Mouse (Mus musculus): ENCODE results near the gene Fam57a. TPM values are rescaled to one million over a fixed set of nuclear protein-coding genes. Genes with fewer than 3 reads are reported as not detected.

The Fam57a gene
- polyA plus RNA-seq, 2 experiments = 40.1 to 60.8 TPM

GRCm38 (mm10) chr11:76246439-76246838 is 67.0 kb downstream of the Fam57a start:
- TF ChIP-seq POLR2A (IDR thresholded peaks at IDR 0.05; ENCODE audit: borderline replicate concordance, extremely low read depth, insufficient read depth, insufficient read length) = no peak
- H3K27me3 ChIP-seq (ENCODE audit: control insufficient read depth, insufficient read depth, low read length) = no peaks in the 10 kb centered on the region
- no peak overlapping the region for H3K4me3 ChIP-seq (replicated peaks; ENCODE audit: low read length)
- no peak overlapping the region for H3K4me2 ChIP-seq (replicated peaks; ENCODE audit: low read depth, low read length, severe bottlenecking)
- ATAC-seq (ENCODE audit: low FRiP score, low read depth) (no peak), DNase-seq (ENCODE audit: low spot score) (no peak)
- H3K4me1 ChIP-seq (ENCODE audit: control insufficient read depth, insufficient read depth, low read length) = peaks cover 8% of the 10 kb centered on the region
- peaks cover 28% of the 10 kb centered on the region for H3K36me3 ChIP-seq (ENCODE audit: control insufficient read depth, insufficient read depth, low read length)
- H3K9ac ChIP-seq (ENCODE audit: low read depth, low read length, severe bottlenecking) = no peak overlapping the region
- H3K27ac ChIP-seq (replicated peaks; ENCODE audit: low read depth, low read length) = no peak overlapping the region
- no peaks in the 10 kb centered on the region for H3K9me3 ChIP-seq (ENCODE audit: control insufficient read depth, low read length)

- Histone ChIP-seq H3K4me2 (replicated peaks; ENCODE audit: low read depth, low read length, severe bottlenecking) (no peak overlapping the region), H3K9me3 (ENCODE audit: control insufficient read depth, low read length) (no peaks in the 10 kb centered on the region), H3K27me3 (ENCODE audit: control insufficient read depth, insufficient read depth, low read length) (no peaks in the 10 kb centered on the region), H3K9ac (ENCODE audit: low read depth, low read length, severe bottlenecking) (no peak overlapping the region), H3K27ac (replicated peaks; ENCODE audit: low read depth, low read length) (no peak overlapping the region), H3K4me1 (ENCODE audit: control insufficient read depth, insufficient read depth, low read length) (peaks cover 8% of the 10 kb centered on the region), H3K36me3 (ENCODE audit: control insufficient read depth, insufficient read depth, low read length) (peaks cover 29% of the 10 kb centered on the region), H3K4me3 (replicated peaks; ENCODE audit: low read length) (no peak overlapping the region)
- ATAC-seq (ENCODE audit: low FRiP score, low read depth) (no peak), DNase-seq (ENCODE audit: low spot score) (no peak)
- no peak for TF ChIP-seq POLR2A (IDR thresholded peaks at IDR 0.05; ENCODE audit: borderline replicate concordance, extremely low read depth, insufficient read depth, insufficient read length)
- WGBS = 51% methylated on average over 2 of the region's 2 CpGs
Measured at GRCm38 (mm10) chr11:76247239-76247638, 67.8 kb downstream of the Fam57a start.

GRCm38 (mm10) chr11:76252036-76252435 is 72.6 kb downstream of the Fam57a start:
- H3K4me3 ChIP-seq (replicated peaks; ENCODE audit: low read length) = no peak overlapping the region
- peaks cover 33% of the 10 kb centered on the region for H3K36me3 ChIP-seq (ENCODE audit: control insufficient read depth, insufficient read depth, low read length)
- WGBS = 48% methylated on average over 3 of the region's 3 CpGs
- H3K9me3 ChIP-seq (ENCODE audit: control insufficient read depth, low read length) = no peaks in the 10 kb centered on the region
- no peak overlapping the region for H3K27ac ChIP-seq (replicated peaks; ENCODE audit: low read depth, low read length)
- H3K9ac ChIP-seq (ENCODE audit: low read depth, low read length, severe bottlenecking) = no peak overlapping the region
- H3K4me1 ChIP-seq (ENCODE audit: control insufficient read depth, insufficient read depth, low read length) = peaks cover 14% of the 10 kb centered on the region
- ATAC-seq (ENCODE audit: low FRiP score, low read depth) = no peak
- H3K4me2 ChIP-seq (replicated peaks; ENCODE audit: low read depth, low read length, severe bottlenecking) = no peak overlapping the region
- no peak for DNase-seq (ENCODE audit: low spot score)
- H3K27me3 ChIP-seq (ENCODE audit: control insufficient read depth, insufficient read depth, low read length) = no peaks in the 10 kb centered on the region
- TF ChIP-seq POLR2A (IDR thresholded peaks at IDR 0.05; ENCODE audit: borderline replicate concordance, extremely low read depth, insufficient read depth, insufficient read length) = no peak

GRCm38 (mm10) chr11:76253145-76253917 is 73.9 kb downstream of the Fam57a start:
- no peak overlapping the region for H3K27ac ChIP-seq (replicated peaks; ENCODE audit: low read depth, low read length)

GRCm38 (mm10) chr11:76253918-76254264 is 74.4 kb downstream of the Fam57a start:
- no peak for TF ChIP-seq POLR2A (IDR thresholded peaks at IDR 0.05; ENCODE audit: borderline replicate concordance, extremely low read depth, insufficient read depth, insufficient read length)
- H3K36me3 ChIP-seq (ENCODE audit: control insufficient read depth, insufficient read depth, low read length) = peaks cover 42% of the 10 kb centered on the region
- no peak overlapping the region for H3K9ac ChIP-seq (ENCODE audit: low read depth, low read length, severe bottlenecking)
- DNase-seq (ENCODE audit: low spot score) (no peak), ATAC-seq (ENCODE audit: low FRiP score, low read depth) (0 out of 2 replicates have a peak, but pooled peaks have one; percentile 8)
- H3K9me3 ChIP-seq (ENCODE audit: control insufficient read depth, low read length) = no peaks in the 10 kb centered on the region
- WGBS = 89% methylated on average over 4 of the region's 4 CpGs
- H3K4me3 ChIP-seq (replicated peaks; ENCODE audit: low read length) = no peak overlapping the region
- no peak overlapping the region for H3K27ac ChIP-seq (replicated peaks; ENCODE audit: low read depth, low read length)
- peaks cover 14% of the 10 kb centered on the region for H3K4me1 ChIP-seq (ENCODE audit: control insufficient read depth, insufficient read depth, low read length)
- no peak overlapping the region for H3K4me2 ChIP-seq (replicated peaks; ENCODE audit: low read depth, low read length, severe bottlenecking)
- H3K27me3 ChIP-seq (ENCODE audit: control insufficient read depth, insufficient read depth, low read length) = no peaks in the 10 kb centered on the region

More at GRCm38 (mm10) chr11:76253145-76253917, 73.9 kb downstream of the Fam57a start:
- whole genome bisulfite sequencing = 49% methylated on average over 5 of the region's 5 CpGs
- H3K4me3 ChIP-seq (replicated peaks; ENCODE audit: low read length) = no peak overlapping the region
- peak; percentile 77; the same call in 1 of the 2 replicates for ATAC-seq (ENCODE audit: low FRiP score, low read depth)
- H3K4me2 ChIP-seq (replicated peaks; ENCODE audit: low read depth, low read length, severe bottlenecking) = no peak overlapping the region
- H3K9me3 ChIP-seq (ENCODE audit: control insufficient read depth, low read length) = no peaks in the 10 kb centered on the region
- H3K27me3 ChIP-seq (ENCODE audit: control insufficient read depth, insufficient read depth, low read length) = no peaks in the 10 kb centered on the region
- DNase-seq (ENCODE audit: low spot score) = peak; percentile 81
- peaks cover 14% of the 10 kb centered on the region for H3K4me1 ChIP-seq (ENCODE audit: control insufficient read depth, insufficient read depth, low read length)
- no peak for TF ChIP-seq POLR2A (IDR thresholded peaks at IDR 0.05; ENCODE audit: borderline replicate concordance, extremely low read depth, insufficient read depth, insufficient read length)
- H3K36me3 ChIP-seq (ENCODE audit: control insufficient read depth, insufficient read depth, low read length) = peaks cover 37% of the 10 kb centered on the region
- no peak overlapping the region for H3K9ac ChIP-seq (ENCODE audit: low read depth, low read length, severe bottlenecking)
